Mouse (Mus musculus) left cerebral cortex, postnatal 36 days (tissue): ENCODE data around the gene Car9. TPM values are rescaled to one million over a fixed set of nuclear protein-coding genes. Genes with fewer than 3 reads are reported as not detected.

ENCODE experiments used
- DNase-seq, 2 experiments: peaks; one replicate each; pipeline ENCODE4 v3.0.0; 2021 to 2022; ENCODE audit warnings: low spot score in 2 of 2, mixed read lengths in 1 of 2
- intact Hi-C: fragments of 180-260 bp; cut with DNase I; formaldehyde crosslinking; loops from one replicate; pipeline ENCODE4 v1.15.1; 2025
- total RNA-seq, 2 experiments: library from RNA; stranded (reverse); gene quantifications; 2 replicates each; pipeline ENCODE4 v1.2.3; 2021

Car9 gene
- total RNA-seq, 2 experiments from 2014 or later: 0.54 to 1.1 TPM

DNA sequence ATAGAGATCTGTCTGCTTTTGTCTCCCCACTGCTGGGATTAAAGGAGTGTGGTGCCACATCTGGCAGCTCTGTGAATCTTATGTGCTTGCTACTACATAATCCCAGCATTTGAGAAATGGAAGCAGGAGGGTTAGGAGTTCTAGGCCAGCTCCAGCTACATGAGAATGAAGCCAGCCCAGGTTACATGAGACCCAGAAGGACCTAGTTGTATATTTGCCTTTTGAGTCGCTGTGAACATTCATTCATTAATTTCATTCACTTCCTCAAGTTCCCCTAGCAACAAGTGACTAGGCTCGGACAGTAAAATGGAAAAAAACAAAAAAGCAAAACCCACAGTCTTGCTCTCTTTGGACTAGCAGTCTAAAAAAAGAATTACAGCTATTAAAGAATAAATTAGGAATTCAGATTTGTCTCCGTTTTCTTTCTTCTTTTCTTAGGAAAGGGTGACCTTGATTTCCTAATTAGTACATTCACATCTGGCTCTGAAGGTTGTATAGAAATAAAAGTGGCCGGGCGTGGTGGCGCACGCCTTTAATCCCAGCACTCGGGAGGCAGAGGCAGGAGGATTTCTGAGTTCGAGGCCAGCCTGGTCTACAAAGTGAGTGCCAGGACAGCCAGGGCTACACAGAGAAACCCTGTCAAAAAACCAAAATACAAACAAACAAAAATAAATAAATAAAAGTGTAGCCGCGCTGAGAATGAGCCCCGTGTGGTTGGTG is 14.5 kb upstream of the Car9 start:
- no peak for DNase-seq
- intact Hi-C loops: loop anchor here (5.0 kb wide), 1 partner anchor 65 kb away; no protein-coding TSS in a partner anchor

GRCm38 (mm10) chr4:43492821-43493185 is 14.0 kb upstream of the Car9 start, which contains the start of gene Ccdc107:
Gene Ccdc107, plus strand, starts transcription at chr4:43492900.
- DNase-seq: peak; percentile 91 to 93
- intact Hi-C loops: loop anchor here (1.0 to 5.0 kb wide), 2 partner anchors 51 to 64 kb away; no protein-coding TSS in a partner anchor

- DNase-seq: peak; percentile 95 to 96
- intact Hi-C loops: loop anchor here (1.0 to 5.0 kb wide), 2 partner anchors 51 to 64 kb away; no protein-coding TSS in a partner anchor
Observed at GRCm38 (mm10) chr4:43493186-43493845, 13.4 kb upstream of the Car9 start.

DNA sequence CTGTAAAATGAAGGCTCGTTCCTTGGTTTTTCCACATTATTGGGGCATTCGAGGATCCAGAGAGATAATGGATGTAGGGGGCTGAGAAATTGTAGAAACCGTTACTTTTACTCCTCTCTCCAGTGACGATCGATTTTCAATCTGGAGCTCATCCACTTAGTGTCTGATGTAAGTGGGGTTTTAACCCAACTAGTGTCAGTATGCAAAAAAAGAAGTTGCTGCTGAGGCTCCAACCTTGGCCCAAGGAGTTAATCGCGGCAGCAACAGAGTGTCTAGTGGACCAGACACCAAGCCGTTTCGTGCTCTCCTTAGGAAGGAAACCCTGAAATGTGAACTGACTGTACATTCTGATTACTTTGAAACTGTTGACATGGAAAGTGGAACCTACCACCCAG is 12.9 kb upstream of the Car9 start:
- no peak for DNase-seq
- intact Hi-C loops: loop anchor here (1.0 to 5.0 kb wide), 2 partner anchors 52 to 63 kb away; no protein-coding TSS in a partner anchor

DNA sequence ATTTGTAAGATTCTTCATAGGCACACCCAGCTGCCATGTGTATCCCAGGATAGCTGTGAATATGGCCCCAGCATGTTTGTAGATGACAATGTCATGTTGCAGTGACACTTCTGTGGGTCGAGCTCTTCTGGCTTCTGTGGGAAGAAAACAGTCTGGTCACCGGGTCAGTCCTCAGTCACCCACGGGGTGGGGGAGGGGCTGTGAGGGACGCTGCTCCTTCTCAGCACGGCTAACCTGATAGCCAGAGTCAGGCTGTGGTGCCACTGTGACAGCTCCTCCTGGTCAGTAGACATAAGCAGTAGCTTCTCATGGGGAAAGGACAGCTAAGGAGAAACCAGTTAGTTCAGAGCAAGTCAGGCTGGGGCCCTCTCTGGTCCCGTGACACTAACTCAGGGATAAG is 10.2 kb upstream of the Car9 start:
- intact Hi-C loops: no loop called here
- no peak for DNase-seq

- intact Hi-C loops: no loop called here
- no peak for DNase-seq
Observed at GRCm38 (mm10) chr4:43497405-43497804, 9.4 kb upstream of the Car9 start.

DNA sequence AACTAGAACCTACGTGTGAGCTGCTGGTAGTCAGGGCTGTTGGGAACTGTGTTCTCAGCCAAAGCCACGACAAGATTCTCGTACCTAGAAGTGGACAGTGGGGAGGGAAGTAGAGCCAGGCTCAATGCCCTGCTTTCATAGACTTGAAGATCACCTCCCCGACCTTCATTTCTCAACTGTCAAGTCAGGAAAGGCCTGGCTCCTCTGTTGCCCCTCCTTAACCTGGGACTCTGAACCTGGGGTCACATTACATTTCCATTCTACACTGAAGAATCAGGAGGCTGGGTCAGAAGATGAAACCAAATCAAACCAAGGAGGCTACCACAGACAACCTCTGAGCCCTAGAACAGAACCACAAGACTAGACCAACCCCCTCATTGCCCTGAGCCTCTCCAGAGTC is 8.8 kb upstream of the Car9 start:
- no peak for DNase-seq
- intact Hi-C loops: no loop called here

DNA sequence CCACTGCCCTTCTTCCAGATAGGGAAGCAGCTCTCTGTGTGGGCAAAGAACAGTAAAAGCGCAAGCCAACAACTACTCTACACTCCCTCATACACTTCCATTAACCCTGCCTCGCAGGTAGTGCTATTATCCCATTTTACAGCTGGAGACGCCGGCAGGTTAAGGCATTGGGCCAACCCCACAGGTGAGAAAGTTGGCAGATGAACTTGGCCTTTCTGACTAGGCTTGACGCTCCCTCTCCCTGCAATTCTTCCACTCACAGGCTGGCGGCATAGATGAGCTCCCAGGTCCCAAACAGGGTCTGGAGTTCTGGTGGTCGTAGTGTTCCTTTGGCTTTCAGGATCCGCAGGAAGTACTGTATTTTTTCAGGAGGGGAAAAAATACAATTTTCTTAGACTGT is 7.8 kb upstream of the Car9 start:
- intact Hi-C loops: no loop called here
- DNase-seq: no peak

GRCm38 (mm10) chr4:43499407-43500333 is 7.1 kb upstream of the Car9 start, which contains the start of gene Arhgef39:
Gene Arhgef39, minus strand, starts transcription at chr4:43499695.
- intact Hi-C loops: no loop called here
- peak; percentile 67 to 72 for DNase-seq

GRCm38 (mm10) chr4:43503041-43503440 is 3.7 kb upstream of the Car9 start:
- intact Hi-C loops: no loop called here
- DNase-seq: no peak

DNA sequence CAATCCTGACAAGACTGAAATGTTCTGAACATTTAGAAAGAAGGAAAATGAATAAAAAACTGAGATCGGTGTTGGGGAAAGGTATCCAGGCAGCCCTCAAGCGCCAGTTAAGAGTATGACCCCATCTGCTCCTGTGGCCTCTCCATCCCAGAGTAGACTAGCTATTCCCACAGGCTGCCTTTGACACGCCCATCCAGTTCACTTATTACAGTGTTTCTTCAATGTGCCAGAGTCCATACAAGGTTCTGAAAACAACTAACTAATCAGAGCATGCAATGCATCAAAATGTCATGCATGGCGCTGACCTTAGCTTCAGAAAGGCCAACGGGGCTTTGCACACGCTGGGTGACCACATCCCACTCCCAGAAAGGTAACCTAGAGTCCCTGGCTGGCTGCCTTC is 3.3 kb upstream of the Car9 start:
- no peak for DNase-seq
- intact Hi-C loops: no loop called here

- intact Hi-C loops: no loop called here
- DNase-seq: no peak
Observed at GRCm38 (mm10) chr4:43504269-43504668, 2.5 kb upstream of the Car9 start.

DNA sequence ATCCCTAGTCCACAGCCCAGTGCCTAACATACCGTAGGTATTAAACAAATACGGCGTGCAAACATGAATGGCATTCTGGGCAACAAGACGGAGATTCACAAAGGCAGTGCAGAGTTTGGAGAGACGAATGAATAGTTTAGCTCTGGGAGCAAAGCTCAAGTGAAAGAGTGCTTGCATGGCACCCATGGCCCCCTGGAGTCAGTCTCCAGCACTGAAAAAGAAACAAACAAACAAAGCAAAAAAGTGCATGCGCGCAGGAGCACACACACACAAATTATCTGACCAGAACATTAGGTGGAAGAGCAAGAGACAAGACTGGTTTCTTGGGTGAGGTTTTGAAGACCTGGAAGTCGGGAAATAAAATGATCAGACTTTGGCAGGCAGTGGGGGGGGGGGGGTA is 692 bp upstream of the Car9 start:
- intact Hi-C loops: no loop called here
- DNase-seq: no peak

- no peak for DNase-seq
- intact Hi-C loops: no loop called here
Observed at GRCm38 (mm10) chr4:43507938-43508665, 1.3 kb downstream of the Car9 start.

- intact Hi-C loops: no loop called here
- DNase-seq: no peak
Observed at GRCm38 (mm10) chr4:43508666-43508997, 1.9 kb downstream of the Car9 start.

DNA sequence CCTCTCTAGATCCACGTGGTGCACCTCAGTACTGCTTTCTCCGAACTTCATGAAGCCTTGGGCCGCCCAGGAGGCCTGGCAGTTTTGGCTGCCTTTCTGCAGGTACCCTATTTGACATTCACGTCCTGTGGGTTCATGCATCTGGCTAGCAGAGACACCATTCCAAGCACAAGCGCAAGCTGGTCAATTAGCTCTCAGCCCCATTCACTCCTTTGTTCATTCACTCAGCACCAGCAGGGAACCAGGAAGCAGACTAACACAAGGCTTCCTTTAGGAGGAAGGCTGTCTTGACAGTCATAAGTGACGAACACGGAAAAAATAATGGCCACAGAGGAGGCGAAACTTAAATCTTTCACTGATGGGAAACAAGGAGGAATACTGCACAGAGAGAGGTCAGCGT is 2.3 kb downstream of the Car9 start:
- intact Hi-C loops: no loop called here
- DNase-seq: no peak

GRCm38 (mm10) chr4:43511675-43512454 is 5.1 kb downstream of the Car9 start:
- DNase-seq: no peak
- intact Hi-C loops: no loop called here

GRCm38 (mm10) chr4:43512653-43513052 is 5.9 kb downstream of the Car9 start:
- intact Hi-C loops: no loop called here
- DNase-seq: no peak

DNA sequence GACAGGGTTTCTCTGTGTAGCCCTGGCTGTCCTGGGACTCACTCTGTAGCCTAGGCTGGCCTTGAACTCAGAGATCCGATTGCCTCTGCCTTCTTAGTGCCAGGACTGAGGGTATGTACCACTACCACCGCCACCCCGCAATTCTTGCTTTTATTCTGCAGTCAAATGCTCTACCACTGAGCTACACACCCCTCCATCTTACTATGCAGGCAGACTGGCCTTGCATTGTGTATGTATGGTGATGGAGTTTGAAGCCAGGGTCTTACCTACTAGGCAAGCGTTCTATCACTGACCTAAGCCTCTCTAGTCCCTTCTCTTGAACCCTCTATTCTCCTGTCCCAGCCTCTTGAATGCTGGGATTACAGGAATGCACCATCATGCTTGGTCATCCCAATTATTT is 6.5 kb downstream of the Car9 start:
- no peak for DNase-seq
- intact Hi-C loops: no loop called here
